7 mouse cellular contexts compared by ENCODE assay signal in the genomic region with DNA sequence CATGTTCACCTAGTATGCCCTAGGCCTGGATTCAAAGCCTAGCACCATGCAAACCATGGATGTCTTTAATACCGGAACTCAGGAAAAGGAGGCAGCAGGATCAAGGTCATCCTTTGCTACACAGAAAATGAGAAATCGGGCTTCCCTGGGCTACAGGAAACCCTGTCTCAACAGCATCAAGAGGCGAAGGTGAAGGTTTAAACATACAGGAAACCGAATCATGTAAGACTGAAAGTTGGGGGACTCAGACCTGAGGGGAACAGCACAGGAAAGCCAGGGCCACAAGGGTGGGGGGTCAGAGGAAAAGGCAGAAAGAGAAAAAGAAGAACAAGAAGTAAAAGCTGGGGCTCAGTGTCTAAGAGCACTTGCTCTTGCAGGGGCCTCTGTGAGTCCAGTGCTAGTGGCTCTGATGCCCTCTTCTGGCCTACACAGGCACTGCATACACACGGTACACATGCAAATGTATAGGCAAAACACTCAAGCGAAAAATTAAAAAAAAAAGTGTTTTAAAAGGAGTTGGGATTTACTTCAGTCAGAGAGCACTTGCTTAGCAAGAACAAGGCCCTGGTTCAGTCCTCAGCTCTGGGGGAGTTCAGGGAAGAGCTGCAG.
DNase-seq lines count a peak whose midpoint lies in the region; ATAC-seq and TF ChIP-seq lines count a peak whose summit lies in the region.
"Not testable (repeated sequence)": the region's sequence is repeated elsewhere in the genome, so short reads cannot be mapped to it uniquely, and the experiment has no call there.

No protein-coding gene starts in this region.

- H3K36me3 ChIP-seq in ES-Bruce4 (ENCODE audit: control insufficient read depth, insufficient read depth, low read length, poor library complexity, severe bottlenecking); intestine, embryonic 14.5 days (ENCODE audit: control insufficient read depth, insufficient read depth, low read length); limb, embryonic 11.5 days (ENCODE audit: control insufficient read depth, insufficient read depth, low read length); midbrain, embryonic 11.5 days (ENCODE audit: control insufficient read depth, insufficient read depth, low read length): not testable (repeated sequence)

- not testable (repeated sequence) for H3K4me3 ChIP-seq in ES-Bruce4 (ENCODE audit: low read depth, low read length); intestine, embryonic 14.5 days (ENCODE audit: low read depth, low read length); limb, embryonic 11.5 days (ENCODE audit: low read depth, low read length); midbrain, embryonic 11.5 days (ENCODE audit: low read depth, low read length)

- TF ChIP-seq POLR2A in ES-Bruce4 (IDR thresholded peaks at IDR 0.05; ENCODE audit: insufficient read depth, low read length): not testable (repeated sequence)

- not testable (repeated sequence) for H3K4me2 ChIP-seq in intestine, embryonic 14.5 days (ENCODE audit: low read length); limb, embryonic 11.5 days (ENCODE audit: low read depth, severe bottlenecking); midbrain, embryonic 11.5 days

- TF ChIP-seq CTCF in ES-Bruce4 (IDR thresholded peaks at IDR 0.05; ENCODE audit: low read depth, low read length): peak; percentile 8

- peak; percentile 19 for DNase-seq in adrenal gland, postnatal 10 days
- DNase-seq in intestine, embryonic 14.5 days (ENCODE audit: low spot score): peak; percentile 51
- peak; percentile 15 to 33 for DNase-seq in kidney, postnatal 25 days
- DNase-seq in limb, embryonic 11.5 days (ENCODE audit: low spot score): peak; percentile 19
- peak; percentile 86 for DNase-seq in midbrain, embryonic 11.5 days (ENCODE audit: low spot score, missing footprints)
- DNase-seq in testis, postnatal 10 days (ENCODE audit: low spot score): peak; percentile 47

- 92% methylated on average over 6 of the region's 6 CpGs for WGBS in intestine, embryonic 14.5 days
- over 99% methylated on average over 6 of the region's 6 CpGs for WGBS in limb, embryonic 11.5 days
- 92% methylated on average over 6 of the region's 6 CpGs for WGBS in midbrain, embryonic 11.5 days

- not testable (repeated sequence) for TF ChIP-seq EP300 in ES-Bruce4 (IDR thresholded peaks at IDR 0.05; ENCODE audit: insufficient read depth, low read depth, low read length)

- H3K9ac ChIP-seq in ES-Bruce4 (ENCODE audit: low read depth, poor library complexity, severe bottlenecking); intestine, embryonic 14.5 days (ENCODE audit: low read length); limb, embryonic 11.5 days (ENCODE audit: low read length); midbrain, embryonic 11.5 days (ENCODE audit: low read length): not testable (repeated sequence)

- not testable (repeated sequence) for H3K4me1 ChIP-seq in ES-Bruce4 (ENCODE audit: control insufficient read depth, insufficient read depth, low read length); intestine, embryonic 14.5 days (replicated peaks; ENCODE audit: control insufficient read depth, insufficient read depth, low read length); limb, embryonic 11.5 days (ENCODE audit: control insufficient read depth, insufficient read depth, low read length); midbrain, embryonic 11.5 days (ENCODE audit: control insufficient read depth, insufficient read depth, low read length)

- H3K27ac ChIP-seq in ES-Bruce4 (ENCODE audit: insufficient read depth, low read length); intestine, embryonic 14.5 days (ENCODE audit: low read depth); limb, embryonic 11.5 days (replicated peaks; ENCODE audit: low read depth, low read length); midbrain, embryonic 11.5 days (ENCODE audit: low read depth, low read length): not testable (repeated sequence)

- ATAC-seq in intestine, embryonic 14.5 days (replicated peaks; ENCODE audit: low FRiP score, low TSS enrichment, low read depth); limb, embryonic 11.5 days (ENCODE audit: insufficient number of reproducible peaks, low FRiP score, low TSS enrichment, low read depth); midbrain, embryonic 11.5 days (ENCODE audit: low FRiP score): not testable (repeated sequence)

- not testable (repeated sequence) for H3K27me3 ChIP-seq in ES-Bruce4 (ENCODE audit: control insufficient read depth, insufficient read depth, low read length, poor library complexity, severe bottlenecking); intestine, embryonic 14.5 days (replicated peaks; ENCODE audit: control insufficient read depth, insufficient read depth, low read length); limb, embryonic 11.5 days (ENCODE audit: control insufficient read depth, insufficient read depth, low read length); midbrain, embryonic 11.5 days (ENCODE audit: control insufficient read depth, insufficient read depth, low read length)

- H3K9me3 ChIP-seq in ES-Bruce4 (replicated peaks; ENCODE audit: control insufficient read depth, insufficient read depth, low read length, poor library complexity, severe bottlenecking): peaks cover 22% of the 10 kb centered on the region
- not testable (repeated sequence) for H3K9me3 ChIP-seq in intestine, embryonic 14.5 days (ENCODE audit: control insufficient read depth, low read length); limb, embryonic 11.5 days (ENCODE audit: control insufficient read depth, low read length); midbrain, embryonic 11.5 days (ENCODE audit: control insufficient read depth, low read length)

Comparison
In these comparisons a context has a peak if more than half of its experiments do, and no peak if none do; other contexts are left out.
1. DNase-seq: peak in every context shown above with its lines; median percentile 86 in midbrain, embryonic 11.5 days; 51 in intestine, embryonic 14.5 days; 47 in testis, postnatal 10 days; 24 in kidney, postnatal 25 days; 19 in adrenal gland, postnatal 10 days; 19 in limb, embryonic 11.5 days.